Mouse (Mus musculus) neural tube, embryonic 10.5 days (tissue): Measurements from ENCODE around the gene Mef2b.

Experiments
- DNase-seq: peaks from one replicate; pipeline ENCODE4 v3.0.0-alpha.2; 2017; ENCODE audit warnings: low spot score; ENCODE audit errors: extremely low spot score

Gene Mef2b

GRCm38 (mm10) chr8:70139026-70139857 is at the start of gene Mef2b, which contains the start of the genes Rfxank and Borcs8:
TSS of gene Mef2b (plus strand) at chr8:70139711.
TSS of gene Rfxank (minus strand) at chr8:70139154.
TSS of gene Borcs8 (plus strand) at chr8:70139499.
- peak; percentile 96 for DNase-seq

GRCm38 (mm10) chr8:70092786-70093185 is 46.7 kb upstream of the Mef2b start:
- no peak for DNase-seq

GRCm38 (mm10) chr8:70099276-70099675 is 40.2 kb upstream of the Mef2b start:
- no peak for DNase-seq

GRCm38 (mm10) chr8:70100241-70100640 is 39.3 kb upstream of the Mef2b start:
- DNase-seq: no peak

- DNase-seq: no peak
Observed at GRCm38 (mm10) chr8:70104506-70104905, 35.0 kb upstream of the Mef2b start.

GRCm38 (mm10) chr8:70104922-70105321 is 34.6 kb upstream of the Mef2b start:
- no peak for DNase-seq

GRCm38 (mm10) chr8:70110451-70110850 is 29.1 kb upstream of the Mef2b start:
- no peak for DNase-seq

GRCm38 (mm10) chr8:70111192-70111795 is 28.2 kb upstream of the Mef2b start:
- no peak for DNase-seq

- DNase-seq: peak; percentile 24
Observed at GRCm38 (mm10) chr8:70112401-70113016, 27.0 kb upstream of the Mef2b start.

GRCm38 (mm10) chr8:70114488-70114887 is 25.0 kb upstream of the Mef2b start:
- no peak for DNase-seq

- no peak for DNase-seq
Observed at GRCm38 (mm10) chr8:70114892-70115291, 24.6 kb upstream of the Mef2b start.

- DNase-seq: peak; percentile 33
Observed at GRCm38 (mm10) chr8:70117611-70118010, 21.9 kb upstream of the Mef2b start.

GRCm38 (mm10) chr8:70118726-70119700 is 20.5 kb upstream of the Mef2b start:
- peak; percentile 35 for DNase-seq

- DNase-seq: peak; percentile 85
Observed at GRCm38 (mm10) chr8:70120667-70121066, 18.8 kb upstream of the Mef2b start, which contains the start of gene Ncan. TSS of gene Ncan (minus strand) at chr8:70120873.

GRCm38 (mm10) chr8:70122863-70123262 is 16.6 kb upstream of the Mef2b start:
- DNase-seq: no peak

GRCm38 (mm10) chr8:70124992-70125391 is 14.5 kb upstream of the Mef2b start:
- DNase-seq: no peak

GRCm38 (mm10) chr8:70128435-70128834 is 11.1 kb upstream of the Mef2b start:
- no peak for DNase-seq

- DNase-seq: no peak
Observed at GRCm38 (mm10) chr8:70129309-70129952, 10.1 kb upstream of the Mef2b start.

- DNase-seq: no peak
Observed at GRCm38 (mm10) chr8:70130066-70130465, 9.4 kb upstream of the Mef2b start.

GRCm38 (mm10) chr8:70131166-70131883 is 8.2 kb upstream of the Mef2b start, which contains the start of gene Nr2c2ap:
TSS of gene Nr2c2ap (plus strand) at chr8:70131333.
- peak; percentile 77 for DNase-seq
